Mouse (Mus musculus) kidney, adult 2 months (tissue): ENCODE measurements at regions not wholly inside any gene's neighbourhood (a gene's known extent, or its start where the extent isn't known, plus 50 kb on each side); places are given as distances from the start of the nearest gene placed in this dataset.

Source experiments
- CTCF ChIP-seq: fragments of 200-500 bp; conservative IDR thresholded peaks from 2 replicates; pipeline ENCODE4 v1.5.1; 2011; ENCODE audit warnings: low read depth, mild to moderate bottlenecking, control low read depth, low read length, moderate library complexity, mixed read lengths; ENCODE audit not compliant: insufficient read depth, insufficient read length
- POLR2A ChIP-seq: fragments of 200-500 bp; IDR thresholded peaks from one replicate; pipeline ENCODE4 v1.6.1; 2011; ENCODE audit warnings: low read depth, low read length, control low read depth

GRCm38 (mm10) chr8:125345571-125345970 is 224.0 kb downstream of the Sipa1l2 start:
- TF ChIP-seq POLR2A = no peak
- no peak for TF ChIP-seq CTCF
